Mouse (Mus musculus) central nervous system, embryonic 14 days (tissue): Measurements from ENCODE around the gene Stag2. TPM values are rescaled to one million over a fixed set of nuclear protein-coding genes. Genes with fewer than 3 reads are reported as not detected.

ENCODE experiments used
- polyA plus RNA-seq: library from polyadenylated mRNA; depleted of rRNA; stranded (reverse); fragments of >200 nt; gene quantifications from 2 replicates; pipeline ENCODE4 v1.2.3, GENCODE M21; 2012; rRNA removed

Gene Stag2
- polyA plus RNA-seq = 27.0 and 35.4 TPM in 2 replicates

GRCm38 (mm10) chrX:42148788-42149556 lies at the start of gene Stag2:
Gene Stag2 (plus strand): TSS chrX:42149317.

Other genes starting within 250 kb of the Stag2 start
- 47.6 and 53.2 TPM in 2 replicates for gene Thoc2, start 228.6 kb upstream of the Stag2 start, polyA plus RNA-seq
- 27.6 and 28.8 TPM in 2 replicates for gene Xiap, start 89.6 kb upstream of the Stag2 start, polyA plus RNA-seq